Mouse (Mus musculus) erythroblast, adult 5-6 weeks (primary cell): Measurements from ENCODE around the gene Slc23a4. TPM values are rescaled to one million over a fixed set of nuclear protein-coding genes. Genes with fewer than 3 reads are reported as not detected.

ENCODE experiments used
- ATAC-seq: replicated peaks from 2 replicates; pipeline ENCODE4 v1.8.0; 2016; ENCODE audit warnings: moderate number of reproducible peaks, mild to moderate bottlenecking, moderate TSS enrichment, inconsistent platforms; ENCODE audit not compliant: poor library complexity, low FRiP score, severe bottlenecking
- total RNA-seq, 2 experiments: library from RNA; stranded (forward) in 1 of 2; stranded (reverse) in 1 of 2; fragments of 150-400 nt in 1 of 2; fragments of 200-764, 138-1000 nt in 1 of 2; gene quantifications; 2 replicates each; pipeline versions ENCODE4 v1.2.3 to v1.2.4; 2015 to 2017; ENCODE audit warnings: low replicate concordance in 2 of 2

The Slc23a4 gene
- total RNA-seq, 2 experiments from 2014 or later, result 0.26 TPM; not detected in 1

DNA sequence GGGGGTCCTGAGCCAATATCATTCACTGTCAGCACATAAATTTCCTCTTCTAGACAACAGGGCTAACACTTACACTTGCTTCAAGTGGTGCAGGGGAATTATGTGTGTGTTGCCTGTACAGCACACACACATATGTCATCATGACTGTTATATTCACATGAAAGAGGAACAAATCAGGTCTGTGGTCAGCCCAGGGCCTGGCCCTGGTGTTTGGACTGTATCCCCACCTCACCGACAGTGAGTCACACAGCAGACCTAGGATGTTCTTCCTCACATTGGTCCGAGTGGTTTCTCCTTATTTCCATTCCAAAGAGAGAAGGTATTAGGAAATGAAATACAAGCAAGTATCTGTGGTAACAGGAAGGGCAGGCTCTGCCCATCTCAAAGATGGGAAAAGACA, 23.7 kb downstream of the Slc23a4 start:
- ATAC-seq, result no peak

DNA sequence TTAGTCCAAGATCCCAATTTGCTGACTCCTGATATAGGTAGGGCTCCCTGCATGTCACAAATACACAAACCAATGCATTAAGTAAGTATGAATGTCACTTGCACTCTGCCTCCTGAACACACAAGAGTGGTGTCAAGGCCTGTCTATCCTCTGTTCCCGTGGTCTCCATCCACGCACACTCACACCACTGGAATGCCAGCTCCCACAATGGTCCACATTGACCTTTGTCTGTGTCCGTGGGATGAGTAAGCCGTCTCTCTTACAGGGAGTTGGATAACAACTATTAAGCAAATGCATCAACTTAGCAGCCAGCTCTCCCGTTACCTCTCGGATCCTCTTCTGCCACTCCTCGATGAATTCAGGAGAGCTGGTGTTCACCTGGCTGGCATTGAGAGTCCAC, 29.1 kb downstream of the Slc23a4 start:
- ATAC-seq, result no peak

- no peak for ATAC-seq
Observed at GRCm38 (mm10) chr6:34955862-34956241, 32.4 kb downstream of the Slc23a4 start.

DNA sequence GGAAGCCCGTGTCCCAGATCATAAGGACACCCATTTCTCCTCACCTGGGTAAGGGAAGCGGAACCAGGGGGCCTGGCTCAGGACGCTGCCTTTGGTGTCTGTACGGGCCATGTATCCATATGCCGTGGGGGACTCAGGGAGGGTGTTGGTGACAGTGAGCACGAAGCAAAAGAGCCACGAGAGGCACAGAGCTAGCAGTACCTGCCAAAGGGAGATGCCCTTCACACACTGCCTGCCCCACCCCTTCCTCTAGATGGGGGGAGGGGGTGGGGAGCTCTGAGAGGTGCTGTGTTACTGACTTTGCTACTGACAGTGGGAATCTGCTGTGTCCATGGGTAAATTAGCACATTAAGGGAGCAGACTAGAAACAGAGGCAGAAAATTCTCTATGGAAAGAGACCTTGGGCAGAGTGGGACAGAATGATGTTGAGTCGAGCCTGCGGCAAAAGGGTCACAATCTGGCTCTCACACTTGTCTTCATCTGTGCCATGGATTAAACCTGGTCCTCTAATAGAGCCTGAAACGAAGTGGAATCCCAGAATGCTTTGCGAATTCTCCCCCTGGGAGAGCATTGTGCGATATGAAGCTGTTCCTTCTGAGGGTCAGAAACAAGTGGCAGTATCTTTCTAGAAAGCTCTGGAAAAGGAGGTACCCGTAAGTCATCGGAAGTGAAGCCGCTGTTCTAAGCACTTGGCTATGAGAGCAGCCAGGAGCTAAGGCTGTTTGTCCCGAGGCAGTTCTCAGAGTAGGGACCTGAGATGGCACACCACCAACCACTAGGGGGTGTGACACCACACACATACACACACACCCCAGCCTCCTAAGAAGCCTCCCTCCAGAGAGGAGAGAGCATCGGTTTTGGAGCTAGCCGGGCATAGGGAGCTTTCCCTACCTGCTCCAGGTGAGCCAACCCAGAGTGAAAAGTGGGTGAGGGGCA, 33.0 kb downstream of the Slc23a4 start:
- peak; percentile 69 for ATAC-seq

- ATAC-seq, result no peak
Observed at GRCm38 (mm10) chr6:34951956-34952667, 36.1 kb downstream of the Slc23a4 start.

- no peak for ATAC-seq
Observed at GRCm38 (mm10) chr6:34951518-34951917, 36.7 kb downstream of the Slc23a4 start.

- ATAC-seq, result no peak
Observed at GRCm38 (mm10) chr6:34948461-34948860, 39.7 kb downstream of the Slc23a4 start.

DNA sequence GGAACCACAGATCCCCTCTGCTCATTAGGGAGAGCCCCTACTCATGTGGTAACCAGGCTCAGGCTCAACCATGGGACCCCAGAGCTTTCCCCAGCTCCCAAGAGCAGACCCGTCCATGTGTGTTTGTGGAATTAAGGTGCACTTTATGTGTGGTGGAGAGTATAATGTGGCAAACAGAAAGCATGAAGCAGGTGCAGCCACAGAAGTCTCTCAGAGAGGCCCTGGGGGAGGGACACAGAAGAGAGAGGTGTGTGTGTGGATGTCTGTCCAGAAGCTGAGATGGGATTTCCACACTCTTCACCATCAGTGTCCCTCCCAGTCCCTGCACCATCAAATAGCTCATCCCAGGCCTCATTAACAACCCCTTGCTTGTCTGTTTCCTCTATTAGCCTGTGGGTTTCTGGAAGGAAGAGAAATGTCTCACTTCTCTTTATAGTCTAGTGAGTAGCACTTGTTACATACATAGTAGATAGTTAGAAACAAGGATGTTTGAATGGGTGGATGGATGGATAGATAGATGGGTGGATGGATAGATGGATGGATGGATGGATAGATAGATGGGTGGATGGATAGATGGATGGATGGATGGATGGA, 41.6 kb downstream of the Slc23a4 start:
- ATAC-seq, result no peak

DNA sequence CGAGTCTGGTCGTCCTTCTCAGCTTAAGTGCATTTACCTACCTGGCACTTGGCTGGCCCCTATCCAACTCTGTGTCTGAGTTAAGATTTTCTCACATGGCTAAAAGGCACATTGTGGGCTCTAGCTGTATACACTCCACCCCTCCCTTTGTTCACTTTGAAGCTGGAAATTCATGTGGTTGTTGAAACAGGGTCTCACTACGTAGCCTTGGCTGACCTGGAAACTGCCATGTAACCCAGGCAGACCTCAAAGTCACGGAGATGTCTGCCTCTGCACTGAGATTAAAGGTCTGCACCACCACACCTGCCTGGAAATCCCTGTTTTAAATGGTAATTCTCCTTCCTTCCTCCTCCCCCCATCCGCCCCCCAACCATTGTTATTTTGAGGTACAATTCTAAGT, 44.7 kb downstream of the Slc23a4 start:
- no peak for ATAC-seq

- ATAC-seq, result no peak
Observed at GRCm38 (mm10) chr6:34942446-34942845, 45.8 kb downstream of the Slc23a4 start.

DNA sequence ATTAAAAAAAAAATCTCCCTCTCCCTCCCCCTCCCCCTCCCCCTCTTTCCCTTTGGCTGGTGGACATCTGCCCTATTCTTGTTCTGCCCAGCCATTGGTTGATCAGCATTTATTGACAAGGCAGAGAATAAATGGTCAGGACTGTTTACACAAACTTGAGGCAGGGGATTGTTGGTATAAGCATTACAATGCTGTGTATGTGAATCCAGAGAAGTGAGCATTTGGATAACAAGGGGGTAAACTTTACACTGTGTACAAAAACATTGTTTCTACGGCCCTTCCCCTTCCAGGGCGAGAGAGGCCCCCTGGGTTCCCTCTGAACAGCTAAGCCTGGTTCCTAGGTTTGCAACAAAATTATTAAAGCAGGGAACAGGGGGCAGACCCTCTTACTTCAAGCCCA, 46.7 kb downstream of the Slc23a4 start:
- ATAC-seq, result no peak

- ATAC-seq, result no peak
Observed at GRCm38 (mm10) chr6:34939451-34939850, 48.8 kb downstream of the Slc23a4 start.

DNA sequence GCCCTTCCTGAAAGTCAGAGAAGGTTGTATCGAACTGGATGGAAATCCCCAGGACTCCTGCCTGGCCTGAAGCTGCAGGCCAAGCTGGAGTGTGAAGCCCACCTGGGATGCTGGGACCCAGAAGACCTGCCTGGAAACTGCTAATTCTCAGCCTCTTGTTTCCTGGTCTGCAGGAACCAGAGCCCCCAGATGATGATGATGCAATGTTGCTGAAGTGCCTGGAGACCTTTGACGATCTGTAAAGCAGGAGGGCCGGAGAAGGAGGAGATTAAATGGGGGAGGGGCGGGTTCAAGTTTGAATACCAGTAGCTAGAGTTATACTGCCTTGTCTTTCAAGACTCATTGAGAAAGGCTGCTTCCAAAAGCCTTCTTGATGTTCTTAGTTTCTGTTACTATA, 49.3 kb downstream of the Slc23a4 start:
- no peak for ATAC-seq

- no peak for ATAC-seq
Observed at GRCm38 (mm10) chr6:34938280-34938928, 49.8 kb downstream of the Slc23a4 start.

DNA sequence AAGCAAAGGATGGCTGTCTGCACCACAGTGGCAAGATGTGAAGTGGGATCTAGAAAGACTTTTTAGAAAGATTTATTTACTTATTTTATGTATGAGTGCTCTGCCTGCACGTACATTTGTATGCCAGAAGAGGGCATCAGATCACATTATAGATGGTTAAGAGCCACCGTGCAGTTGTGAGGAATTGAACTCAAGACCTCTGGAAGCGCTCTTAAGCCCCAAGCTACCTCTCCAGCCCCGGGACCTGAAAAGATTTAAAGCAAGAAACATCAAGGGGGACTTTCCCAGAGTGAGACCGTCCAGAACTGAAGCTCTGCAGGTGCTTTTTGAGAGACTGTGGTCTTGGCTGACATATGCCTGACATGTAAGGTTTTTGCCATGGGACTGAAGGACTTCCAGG, 51.5 kb downstream of the Slc23a4 start:
- ATAC-seq, result no peak

- ATAC-seq, result no peak
Observed at GRCm38 (mm10) chr6:34932633-34933032, 55.6 kb downstream of the Slc23a4 start.

- 0 out of 2 replicates have a peak, but pooled peaks have one; percentile 10 for ATAC-seq
Observed at GRCm38 (mm10) chr6:34927594-34927993, 60.6 kb downstream of the Slc23a4 start.

DNA sequence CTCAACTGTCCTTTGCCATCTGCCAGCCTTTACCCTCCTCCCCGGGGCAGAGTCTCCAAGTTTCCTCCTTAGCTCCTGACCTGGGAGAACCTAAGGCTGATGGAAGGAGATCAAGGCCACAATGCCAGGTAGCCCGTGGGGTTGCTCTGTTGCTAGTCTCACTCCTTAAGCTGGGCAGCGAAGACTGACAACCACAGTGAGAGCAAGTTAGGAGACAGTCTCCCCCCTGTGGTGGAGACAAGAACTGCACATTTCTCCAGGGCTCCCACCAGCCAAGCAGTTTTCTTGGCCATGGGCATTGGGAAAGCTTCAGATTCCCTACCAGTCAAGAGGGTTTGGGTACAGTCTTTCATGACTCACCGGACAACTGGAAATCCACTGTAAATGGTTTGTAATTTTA, 61.0 kb downstream of the Slc23a4 start:
- peak; percentile 77 for ATAC-seq

GRCm38 (mm10) chr6:34921941-34922340, 66.3 kb downstream of the Slc23a4 start:
- ATAC-seq, result peak; percentile 90

DNA sequence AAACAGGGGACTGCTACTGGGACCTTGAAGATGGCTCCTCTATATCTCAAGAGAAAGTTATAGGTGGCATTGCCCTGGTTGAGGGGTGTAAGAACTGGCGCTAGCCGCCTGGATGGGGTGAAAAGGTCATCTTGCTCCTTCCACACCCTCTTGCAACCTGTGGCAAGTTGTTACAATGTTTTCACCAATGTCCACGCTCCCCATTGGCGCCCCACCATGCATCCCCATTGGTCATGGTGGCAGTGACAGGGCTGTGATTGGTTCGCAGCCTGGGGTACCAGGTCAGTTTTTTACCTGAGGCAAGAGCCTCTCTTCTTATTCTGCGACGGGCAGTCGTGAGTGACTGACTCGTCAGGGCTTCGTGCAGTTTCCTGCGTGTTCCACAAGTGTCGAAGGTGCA, 67.6 kb downstream of the Slc23a4 start:
- no peak for ATAC-seq
